Mouse (Mus musculus) spleen, adult 18-20 months (tissue): ENCODE data around the gene 0610040J01Rik.

ENCODE experiments used
- DNase-seq, 2 experiments: peaks; one replicate each; pipeline ENCODE4 v3.0.0; 2022; ENCODE audit warnings: mixed read lengths in 2 of 2

0610040J01Rik gene

DNA sequence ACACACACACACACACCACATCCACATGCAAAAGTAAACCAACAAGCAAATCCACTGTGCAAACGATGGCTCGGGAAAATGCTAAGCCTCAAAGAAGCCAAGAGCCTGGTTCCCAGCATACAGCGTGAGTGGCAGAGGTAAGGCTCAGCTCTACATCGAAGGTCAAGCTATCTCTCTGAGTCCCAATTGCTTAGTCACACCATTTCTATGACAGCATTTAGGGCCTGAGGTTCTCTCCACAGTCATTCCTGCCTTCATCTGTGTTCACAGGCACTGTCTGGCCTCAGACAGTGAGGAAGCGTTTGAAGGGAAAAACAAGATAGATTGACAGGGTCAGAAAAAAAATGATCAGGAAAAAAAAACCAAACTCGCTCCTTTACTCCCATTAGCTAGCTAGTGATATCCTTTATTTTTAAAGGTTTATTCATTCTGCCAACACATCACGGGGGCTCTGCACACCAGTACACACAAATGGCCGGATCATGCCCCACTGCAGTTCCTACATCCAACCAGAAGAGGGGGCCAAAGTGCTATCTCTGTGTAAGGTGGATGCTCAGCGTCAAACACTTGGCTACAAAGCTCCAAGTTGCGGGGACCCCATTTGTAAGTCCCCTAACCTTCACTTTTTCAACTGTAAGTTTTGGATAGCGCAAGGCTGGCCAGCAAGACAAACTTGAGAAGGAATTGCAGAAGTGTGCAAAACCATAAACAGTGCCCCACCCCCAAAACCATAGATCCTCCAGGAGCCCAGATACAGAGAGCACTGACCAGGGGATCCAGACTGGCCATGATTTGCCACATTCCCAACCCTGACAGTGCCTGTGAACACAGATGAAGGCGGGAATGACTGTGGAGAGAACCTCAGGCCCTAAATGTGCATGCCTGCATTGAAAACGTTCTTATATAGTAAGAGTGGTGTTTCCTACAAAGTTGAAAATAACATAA is 94.3 kb downstream of the 0610040J01Rik start:
- peak; percentile 56 to 80 for DNase-seq

DNA sequence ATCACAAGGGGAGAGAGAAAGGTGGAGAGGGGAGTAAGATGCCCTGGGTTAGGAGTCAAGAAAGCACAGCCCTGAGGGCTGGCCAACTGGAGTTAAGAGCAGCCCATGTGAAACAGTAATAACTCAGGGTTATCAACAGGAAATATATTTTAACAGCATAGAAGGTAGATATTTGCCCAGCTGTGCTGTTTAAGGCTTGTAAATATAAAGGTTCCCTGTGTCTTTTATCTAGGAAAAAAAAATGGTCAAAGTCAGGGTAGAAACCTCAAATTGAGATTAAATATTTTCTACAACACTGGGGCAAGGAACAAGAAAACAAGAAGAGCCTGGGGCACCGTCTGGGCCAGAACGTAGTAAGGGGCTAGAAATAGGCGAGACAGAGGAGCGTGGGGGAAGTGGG is 95.3 kb downstream of the 0610040J01Rik start:
- no peak for DNase-seq

DNA sequence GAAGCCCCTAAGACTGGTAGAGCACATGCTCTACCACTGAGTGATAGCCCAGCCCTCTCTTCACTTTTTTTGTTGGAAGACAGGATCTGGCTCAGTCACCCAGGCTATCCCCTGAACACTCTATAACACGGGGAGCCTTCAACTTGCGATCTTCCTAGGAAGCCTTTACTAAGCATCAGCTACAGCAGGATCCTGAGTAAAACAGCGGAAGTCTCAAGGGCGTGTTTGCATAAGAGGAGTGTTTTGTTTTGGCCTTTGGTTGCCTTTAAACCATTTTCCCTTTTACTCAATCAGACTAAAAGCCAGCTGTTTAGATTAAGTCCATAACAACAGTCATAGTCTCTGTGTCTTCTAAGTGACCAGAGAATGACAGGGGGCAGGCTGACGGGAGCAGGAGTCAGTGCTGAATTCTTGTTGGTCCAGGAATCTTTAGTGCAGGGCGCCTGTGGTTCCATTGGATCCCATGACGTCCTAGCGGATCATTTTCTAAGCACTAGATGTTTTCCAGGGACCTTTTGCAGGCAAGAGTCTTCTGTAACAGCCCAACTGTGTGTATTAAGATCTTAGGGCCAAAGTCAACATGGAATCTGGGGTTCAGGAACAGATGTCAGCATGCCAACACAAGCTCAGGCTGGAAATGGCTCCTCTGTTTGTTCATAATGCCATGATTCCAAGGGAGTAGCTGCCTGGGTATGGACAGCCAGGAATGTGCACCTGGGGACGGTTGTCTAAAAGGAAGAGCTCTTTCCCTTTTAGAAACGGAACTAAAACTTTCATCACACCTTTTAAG is 98.2 kb downstream of the 0610040J01Rik start:
- no peak for DNase-seq

DNA sequence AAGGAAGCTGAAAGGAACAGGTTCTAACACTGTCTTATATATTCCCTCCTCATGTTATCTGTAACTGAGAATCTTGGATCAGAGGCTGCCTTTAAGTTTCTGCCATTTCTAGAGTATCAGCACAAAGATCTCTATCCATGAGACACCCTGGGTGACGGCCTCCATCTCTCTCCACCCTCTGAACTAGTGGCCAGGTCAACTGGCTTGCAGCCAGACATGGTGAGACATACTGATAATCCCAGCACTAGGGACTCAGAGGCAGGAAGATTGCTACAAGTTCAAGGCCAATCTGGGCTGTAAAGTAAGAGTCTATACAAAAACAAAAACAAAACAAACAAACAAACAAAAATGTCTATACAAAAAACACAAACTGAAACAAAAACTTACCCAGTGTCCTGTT is 102.7 kb downstream of the 0610040J01Rik start:
- no peak for DNase-seq

DNA sequence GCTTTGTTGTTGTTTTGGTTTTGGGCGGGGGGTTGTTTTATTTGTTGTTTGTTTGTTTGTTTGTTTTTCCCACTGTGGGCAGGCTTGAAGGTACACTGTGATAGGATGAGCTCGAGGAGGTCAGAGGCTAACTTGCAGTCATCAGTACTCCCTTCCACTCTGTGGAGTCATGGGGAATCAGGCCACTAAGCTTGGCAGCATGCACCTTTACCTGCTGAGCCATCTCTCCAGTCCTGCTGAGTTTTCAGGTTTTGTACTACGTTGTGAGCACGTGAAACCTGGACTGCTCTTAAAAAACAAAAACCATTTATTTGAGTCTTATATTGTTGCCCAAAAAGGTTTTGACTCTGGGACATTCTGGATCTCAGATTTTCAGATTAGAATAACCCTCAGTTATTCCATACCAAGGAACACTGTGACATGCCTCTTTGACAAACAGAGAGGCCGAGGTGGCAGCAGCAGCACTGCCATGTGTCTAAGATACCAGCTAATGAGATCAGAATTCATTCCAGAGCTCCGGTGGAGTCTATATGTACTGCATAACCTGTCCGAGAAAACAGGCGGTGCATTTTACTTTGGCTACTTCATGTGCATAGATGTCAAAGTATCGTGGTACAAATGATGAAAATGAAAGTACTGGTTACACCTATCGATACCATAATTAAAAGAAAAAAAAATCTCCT is 104.4 kb downstream of the 0610040J01Rik start:
- no peak for DNase-seq

DNA sequence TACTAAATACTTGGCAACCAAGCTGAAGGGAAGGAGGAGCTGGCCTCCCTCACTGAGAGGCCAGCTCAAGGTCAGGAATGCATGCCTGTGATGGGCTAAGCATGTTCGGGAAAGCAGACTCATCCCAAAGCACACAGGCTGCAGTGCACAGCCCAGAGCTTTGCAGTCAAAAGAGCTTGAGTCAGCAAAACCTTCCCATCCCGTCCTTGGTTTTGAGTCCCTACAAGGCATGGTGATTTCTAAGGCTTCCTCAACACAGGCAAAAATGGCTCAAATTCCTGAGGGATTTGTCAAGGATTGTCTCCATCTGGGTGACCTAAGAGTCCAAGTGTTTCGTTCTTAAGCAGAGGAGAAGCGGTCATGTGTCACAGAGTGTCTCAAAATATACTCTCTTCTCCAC is 106.0 kb downstream of the 0610040J01Rik start:
- no peak for DNase-seq

DNA sequence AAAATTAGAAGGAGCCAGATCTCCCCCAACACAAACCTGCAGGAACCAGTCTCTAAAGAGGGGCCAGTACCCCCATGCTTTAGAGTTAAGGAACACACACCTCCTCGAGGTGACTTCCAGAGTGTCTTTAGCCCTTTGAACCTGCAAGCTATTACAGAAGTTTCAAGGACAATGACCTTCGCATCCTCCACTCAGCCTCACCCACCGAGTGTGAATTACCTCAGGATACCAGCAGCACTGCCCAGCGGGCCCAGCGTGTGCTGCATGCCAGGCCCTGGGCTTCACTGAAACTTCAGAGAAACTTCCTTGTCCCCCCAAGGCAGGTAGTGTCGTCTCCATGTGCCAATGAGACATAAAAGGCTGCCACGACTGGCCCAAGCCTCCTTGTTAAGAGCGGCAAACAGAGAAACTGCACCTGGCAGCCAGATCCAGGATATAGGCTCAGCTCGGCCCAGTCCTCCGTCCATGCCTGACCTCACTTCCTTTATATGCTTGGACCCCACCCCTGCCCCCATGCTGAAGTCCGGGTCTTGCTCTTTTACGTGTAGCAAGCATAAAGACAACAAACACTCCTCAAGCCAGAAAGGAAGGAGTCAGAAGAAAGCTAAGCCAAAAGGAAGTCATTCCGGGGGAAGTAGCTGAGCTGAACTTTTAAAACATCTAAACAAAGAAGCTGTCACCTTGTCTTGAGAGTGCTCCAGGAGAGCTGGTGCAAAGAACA is 111.3 kb downstream of the 0610040J01Rik start:
- no peak for DNase-seq

DNA sequence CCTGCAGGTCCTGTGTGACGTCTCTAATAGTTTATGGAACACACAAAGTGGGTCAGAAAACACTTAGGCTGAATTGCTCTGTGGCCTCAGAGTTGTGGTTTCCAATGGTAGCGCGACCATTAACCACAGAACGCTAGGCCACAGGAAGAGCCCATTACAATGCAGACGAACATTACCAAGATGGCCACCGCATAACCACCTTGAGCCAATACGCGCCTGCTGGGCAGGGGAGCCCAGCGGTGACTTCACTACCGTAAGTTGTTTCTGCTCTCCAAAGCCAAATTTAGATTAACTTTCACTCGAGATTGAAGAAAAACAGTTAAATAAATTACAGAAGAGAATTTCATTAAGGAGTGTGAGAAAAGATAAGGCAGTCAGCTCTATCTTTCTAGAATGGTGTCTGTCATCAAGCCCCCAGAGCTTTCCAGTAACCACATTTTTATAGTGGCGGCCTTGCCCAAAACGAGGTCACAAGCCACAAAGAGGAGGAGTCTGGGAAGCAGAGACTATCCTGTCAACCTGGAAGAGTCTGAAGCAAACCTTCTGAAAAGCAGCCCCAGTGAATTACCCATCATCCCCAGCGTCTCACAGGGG is 113.0 kb downstream of the 0610040J01Rik start:
- DNase-seq: no peak

DNA sequence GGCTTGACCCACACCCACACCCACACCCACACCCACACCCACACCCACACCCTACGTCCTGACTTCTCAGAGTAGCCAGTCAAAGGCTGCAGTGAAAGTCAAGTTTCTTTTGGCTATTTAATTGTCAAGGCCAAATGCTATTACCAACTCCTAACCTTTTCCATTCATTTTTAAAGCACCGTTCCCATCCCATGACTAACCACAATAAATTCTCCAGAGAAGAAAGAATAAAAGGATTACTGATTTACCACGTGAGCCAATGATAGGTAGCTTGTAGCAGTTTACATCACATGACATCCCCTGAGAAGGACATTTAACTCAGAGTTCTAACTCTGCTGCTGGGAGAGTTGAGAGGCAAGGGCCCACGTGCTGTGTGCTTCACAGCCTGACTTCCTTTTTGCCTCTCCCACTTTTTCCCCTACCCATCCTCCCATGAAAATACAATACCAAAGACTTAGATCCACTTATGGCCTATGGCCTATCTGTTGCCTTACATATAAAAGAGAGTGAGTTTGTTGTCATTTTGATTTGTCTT is 118.7 kb downstream of the 0610040J01Rik start:
- DNase-seq: no peak

DNA sequence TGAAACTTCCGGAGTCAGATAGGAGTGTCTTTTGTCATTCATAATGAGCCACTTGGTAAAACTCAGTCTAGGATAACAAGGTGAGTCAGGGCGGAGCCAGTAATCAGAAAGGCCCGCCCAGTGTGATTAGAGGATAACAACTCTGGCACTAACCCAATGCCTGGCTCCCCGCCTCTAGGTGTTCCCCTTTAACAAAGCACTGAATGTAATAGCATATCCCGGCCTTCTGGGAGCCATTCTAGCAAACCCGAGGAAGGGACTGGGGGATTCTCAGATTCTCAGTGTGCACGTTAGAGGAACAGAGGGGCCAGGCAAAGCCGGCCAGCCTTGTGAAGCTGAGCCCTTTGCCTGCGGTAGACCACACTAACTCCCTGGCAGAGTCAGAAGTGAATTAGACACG is 120.7 kb downstream of the 0610040J01Rik start:
- no peak for DNase-seq

DNA sequence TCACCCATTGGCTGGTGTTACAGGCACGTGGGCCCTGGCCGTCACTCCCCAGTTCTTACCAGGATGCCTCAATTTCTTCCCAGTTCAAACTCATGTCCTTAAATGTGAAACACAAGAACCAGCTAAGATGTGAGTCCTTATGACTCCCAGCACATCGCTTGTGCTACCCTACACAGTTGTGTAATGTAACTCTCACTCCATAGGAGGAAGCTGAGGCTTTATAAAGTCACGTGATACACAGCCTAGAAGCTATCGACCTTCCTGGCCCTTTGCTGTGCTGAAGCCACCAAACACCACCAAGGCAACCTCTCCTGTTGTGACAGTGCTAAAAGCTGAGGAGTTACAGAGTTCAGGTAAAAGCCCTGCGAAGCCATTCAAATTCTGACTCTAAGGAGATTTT is 123.4 kb downstream of the 0610040J01Rik start:
- no peak for DNase-seq

DNA sequence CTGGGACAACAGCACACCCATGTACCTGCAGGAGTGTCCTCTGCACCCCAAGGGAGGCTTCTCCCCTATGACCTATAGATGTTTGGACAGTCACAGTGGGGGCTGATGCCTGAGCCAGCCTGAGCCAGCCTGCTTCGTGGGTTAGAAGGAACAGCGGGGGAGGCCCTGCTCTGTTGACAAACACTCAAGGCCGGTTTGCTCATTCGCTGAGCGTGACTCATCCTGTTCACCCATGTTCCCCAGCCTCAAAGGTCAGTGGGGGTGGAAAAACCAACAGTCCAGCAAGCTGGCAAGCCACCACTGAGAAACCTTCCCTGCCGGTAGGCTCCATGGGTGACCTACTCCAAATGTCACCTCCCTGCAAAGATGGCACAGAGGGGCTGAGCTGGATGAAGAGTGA is 124.6 kb downstream of the 0610040J01Rik start:
- no peak for DNase-seq

DNA sequence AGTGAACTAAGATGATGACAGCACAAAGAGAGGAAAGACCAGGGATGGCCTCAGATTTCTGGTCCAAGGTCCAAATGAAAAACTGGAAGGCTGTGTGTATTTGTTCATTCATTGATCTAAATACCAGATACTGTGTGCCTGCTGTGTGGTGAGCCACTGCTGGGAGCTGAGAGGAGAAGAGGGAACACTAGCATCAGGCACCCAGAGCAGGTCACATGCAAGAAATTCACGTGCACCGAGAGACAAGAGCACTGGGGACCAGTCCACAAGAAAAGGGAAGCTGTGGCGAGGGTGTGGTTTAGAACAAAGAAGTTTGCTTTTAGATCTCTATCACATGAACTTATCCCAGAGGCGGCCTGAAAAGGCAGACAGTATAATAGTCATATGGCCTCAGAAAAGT is 126.4 kb downstream of the 0610040J01Rik start:
- DNase-seq: peak; percentile 28 to 34

DNA sequence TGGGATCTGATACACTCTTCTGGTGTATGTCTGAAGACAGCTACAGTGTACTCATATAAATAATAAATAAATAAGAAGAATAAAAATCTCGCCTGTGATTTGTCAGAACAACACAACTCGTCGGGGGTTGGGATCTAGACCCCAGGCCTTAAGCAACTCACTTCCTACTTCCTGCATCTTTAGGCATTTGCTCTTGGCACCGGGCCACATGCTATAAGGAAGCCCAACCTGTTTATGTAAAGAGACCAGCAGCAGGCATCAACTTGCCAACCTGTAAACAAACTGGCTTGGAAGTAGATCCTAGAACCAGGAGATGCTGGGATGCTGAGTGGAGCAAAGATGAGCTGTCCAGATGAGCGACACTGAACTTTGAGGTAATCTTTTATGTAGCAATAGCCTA is 129.7 kb downstream of the 0610040J01Rik start:
- DNase-seq: no peak

DNA sequence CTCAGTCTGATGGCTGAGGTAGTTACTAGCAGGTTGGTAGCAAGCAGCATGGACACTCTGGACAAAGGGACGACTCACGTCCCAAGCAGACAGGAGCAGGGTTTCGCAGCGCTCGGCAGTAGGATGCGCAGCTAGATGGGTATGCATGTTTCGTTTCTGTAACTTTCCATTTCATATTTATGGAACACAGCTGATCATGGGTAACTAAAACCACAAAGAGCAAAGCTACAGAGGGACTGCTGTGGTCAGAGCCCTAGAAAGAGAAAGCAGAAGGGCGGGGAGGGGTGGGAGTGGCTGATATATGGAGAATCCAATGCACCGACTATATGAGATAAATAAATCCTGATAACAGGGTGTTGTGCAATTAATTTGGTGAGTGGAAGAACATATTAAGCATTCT is 131.1 kb downstream of the 0610040J01Rik start:
- DNase-seq: no peak

DNA sequence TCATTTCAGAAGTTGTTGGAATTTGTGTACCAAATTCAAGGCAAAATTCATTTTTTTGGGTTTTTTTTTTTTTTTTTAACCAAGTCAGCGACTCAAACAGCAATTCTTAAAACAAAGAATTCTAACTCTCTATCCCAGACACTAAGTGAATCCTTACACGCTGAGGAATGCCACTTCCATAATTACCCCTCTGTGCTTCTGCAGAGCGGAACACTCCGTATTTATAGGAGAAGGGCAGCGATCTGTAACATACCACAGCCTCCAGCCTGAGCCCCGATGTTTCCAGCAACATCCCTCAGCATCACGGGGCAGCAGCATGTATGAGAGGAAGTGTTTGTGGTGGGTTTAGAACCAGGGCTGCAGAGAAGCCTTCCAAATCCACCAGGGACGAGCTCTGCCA is 135.4 kb downstream of the 0610040J01Rik start:
- DNase-seq: no peak

DNA sequence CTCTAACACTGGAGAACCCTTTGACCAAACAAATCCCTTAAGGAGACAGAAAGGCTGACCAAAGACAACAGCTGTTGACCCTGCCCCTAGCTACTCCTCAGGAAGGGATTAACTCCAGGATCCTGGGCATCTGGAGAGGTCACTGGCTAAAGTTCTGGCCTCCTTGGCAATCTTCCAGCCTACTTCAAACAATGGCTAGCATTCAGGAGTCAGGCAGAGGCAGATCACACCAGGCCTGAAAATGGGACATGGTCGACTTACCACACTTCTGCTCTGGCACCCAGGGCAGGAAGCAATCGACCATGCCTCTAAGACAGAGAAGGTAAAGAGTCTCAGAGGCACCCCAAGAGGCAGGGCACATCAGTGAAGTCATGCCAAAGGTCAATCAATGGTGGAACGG is 137.0 kb downstream of the 0610040J01Rik start:
- no peak for DNase-seq
